Mouse (Mus musculus) left cerebral cortex, postnatal 36 days (tissue): Measurements from ENCODE around the gene Gpbp1. TPM values are rescaled to one million over a fixed set of nuclear protein-coding genes. Genes with fewer than 3 reads are reported as not detected.
A peak's percentile ranks its signal among the peaks of the same experiment; 100 is the strongest.

Source experiments
- DNase-seq, 2 experiments: peaks; one replicate each; pipeline ENCODE4 v3.0.0; 2021 to 2022; ENCODE audit warnings: low spot score in 2 of 2, mixed read lengths in 1 of 2
- intact Hi-C: fragments of 180-260 bp; cut with DNase I; formaldehyde crosslinking; loops from one replicate; pipeline ENCODE4 v1.15.1; 2025
- total RNA-seq, 2 experiments: library from RNA; stranded (reverse); gene quantifications; 2 replicates each; pipeline ENCODE4 v1.2.3; 2021

Gene Gpbp1
- total RNA-seq, 2 experiments from 2014 or later = 75.5 to 89.7 TPM

DNA sequence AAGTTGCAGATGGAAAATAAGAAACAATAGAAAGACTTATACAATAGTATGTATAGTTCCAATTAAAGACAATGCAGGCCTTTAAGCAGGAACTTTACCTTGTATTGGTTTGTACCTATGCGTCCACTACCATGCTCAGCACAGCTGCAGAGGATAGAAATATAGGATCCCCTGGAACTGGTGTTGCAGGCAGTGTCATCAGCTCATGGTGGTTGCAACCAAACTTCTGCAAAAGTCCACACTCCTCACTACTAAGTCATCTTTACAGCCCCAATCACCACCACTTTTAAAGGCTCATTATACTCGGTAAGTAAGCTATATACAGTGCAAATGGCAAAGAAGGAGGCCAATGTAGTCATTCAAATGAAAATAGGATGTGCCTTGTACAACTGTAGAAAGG, 12.2 kb downstream of the Gpbp1 start:
- no peak for DNase-seq
- intact Hi-C loops = no loop called here

DNA sequence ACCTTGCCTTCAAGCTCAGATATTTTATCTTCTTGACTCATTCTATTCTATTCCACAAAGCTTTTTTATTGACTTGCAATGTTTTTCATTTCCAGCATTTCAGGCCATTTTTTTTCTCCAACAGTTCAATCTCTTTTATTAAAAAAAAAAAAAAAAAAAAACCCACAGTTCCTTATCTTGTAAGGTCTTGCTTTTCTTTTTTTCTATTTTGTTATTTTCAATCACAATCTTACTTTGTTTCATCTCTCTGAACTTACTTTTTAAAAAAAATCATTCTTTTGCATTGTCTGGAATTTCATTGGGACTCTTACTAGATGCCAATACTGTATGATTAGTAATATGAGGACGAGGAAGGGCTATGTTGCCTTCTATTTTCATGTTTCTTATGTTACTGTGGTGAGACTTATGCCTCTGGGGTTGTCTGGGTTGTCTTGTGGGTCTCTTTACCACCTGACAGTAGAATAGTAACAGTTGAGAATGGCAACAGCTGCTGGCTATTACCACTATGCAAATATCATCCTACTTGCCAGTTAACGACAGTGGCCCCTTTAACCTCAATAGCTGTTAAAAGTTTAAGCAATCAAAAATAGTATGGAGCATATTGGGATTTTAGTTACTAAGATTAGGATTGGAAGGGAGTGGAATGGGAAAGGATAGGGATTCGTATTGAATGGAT, 19.2 kb downstream of the Gpbp1 start:
- intact Hi-C loops = no loop called here
- DNase-seq = no peak

DNA sequence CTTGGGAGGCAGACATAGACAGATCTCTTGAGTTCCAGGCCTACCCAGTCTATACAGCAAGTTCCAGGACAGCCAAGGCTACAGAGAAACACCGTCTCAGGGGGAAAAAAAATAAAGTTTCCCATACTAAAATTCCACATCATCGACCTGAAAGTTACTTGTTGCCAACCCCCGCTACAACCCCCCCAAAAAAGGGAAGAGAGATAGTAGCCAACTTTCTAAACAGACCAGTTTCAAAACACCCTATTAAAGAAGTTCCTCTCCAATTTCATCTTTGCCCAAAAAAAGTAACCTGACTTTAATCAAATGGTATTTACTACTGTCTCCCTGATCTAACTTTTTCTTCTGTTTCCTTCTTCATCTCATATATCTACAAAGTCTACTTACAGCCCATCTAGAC, 22.6 kb downstream of the Gpbp1 start:
- DNase-seq = no peak
- intact Hi-C loops = loop anchor here (5.0 kb wide), 1 partner anchor 260 kb away; no protein-coding TSS in a partner anchor

DNA sequence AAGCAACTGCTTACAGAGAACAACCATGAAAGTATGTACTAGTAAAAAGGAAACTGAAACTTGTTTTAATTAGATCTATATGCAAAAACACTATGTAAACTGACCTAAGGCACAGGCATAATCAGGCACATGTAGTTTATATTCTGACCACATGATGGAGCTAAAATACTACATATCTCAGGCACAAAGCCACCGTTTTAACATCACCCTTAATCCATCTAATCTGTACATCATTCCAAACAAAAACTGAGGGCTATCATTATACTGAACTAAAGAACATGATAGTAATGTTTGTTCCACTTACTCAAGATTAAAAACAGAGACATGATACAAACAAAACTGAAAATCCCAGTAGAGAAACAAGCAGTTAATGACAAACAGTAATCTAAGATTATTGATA, 28.5 kb downstream of the Gpbp1 start:
- DNase-seq = no peak
- intact Hi-C loops = loop anchor here (5.0 kb wide), 1 partner anchor 281 kb away; no protein-coding TSS in a partner anchor

DNA sequence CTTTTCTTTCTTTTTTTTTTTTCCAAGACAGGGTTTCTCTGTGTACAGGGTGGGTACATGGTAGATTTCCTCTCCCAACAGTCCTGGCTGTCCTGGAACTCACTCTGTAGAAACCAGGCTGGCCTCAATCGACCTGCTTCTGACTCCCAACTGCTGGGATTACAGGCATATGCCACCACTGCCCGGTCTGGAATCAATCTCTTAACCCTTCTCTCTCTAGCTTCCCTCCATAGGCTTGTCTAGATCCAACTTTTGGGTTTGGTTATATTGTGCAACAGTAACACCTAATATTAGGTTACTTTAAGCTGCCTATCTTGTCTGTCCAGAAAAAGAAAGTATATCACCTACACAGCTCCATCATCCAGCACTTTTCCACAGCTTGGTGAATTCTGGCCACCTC, 33.1 kb downstream of the Gpbp1 start:
- intact Hi-C loops = no loop called here
- no peak for DNase-seq

DNA sequence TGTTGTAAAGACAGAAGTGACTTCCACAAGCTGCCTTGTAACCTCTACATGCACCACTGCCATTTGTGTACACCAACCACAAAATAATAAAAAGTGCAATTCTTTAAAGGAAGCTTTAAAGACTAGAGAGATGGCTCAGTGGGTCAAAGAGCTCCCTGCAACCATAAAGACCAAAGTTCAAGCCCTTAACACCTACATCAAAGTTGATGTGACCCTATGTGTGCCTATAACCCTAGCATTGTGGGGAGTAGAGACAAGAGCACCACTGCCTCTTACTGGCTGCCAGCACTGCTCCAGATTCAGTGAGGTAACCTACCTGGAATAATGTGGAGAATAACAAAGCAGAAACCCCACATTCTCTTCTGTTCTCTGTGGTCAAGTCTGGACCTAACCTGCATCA, 45.6 kb downstream of the Gpbp1 start:
- intact Hi-C loops = no loop called here
- no peak for DNase-seq

DNA sequence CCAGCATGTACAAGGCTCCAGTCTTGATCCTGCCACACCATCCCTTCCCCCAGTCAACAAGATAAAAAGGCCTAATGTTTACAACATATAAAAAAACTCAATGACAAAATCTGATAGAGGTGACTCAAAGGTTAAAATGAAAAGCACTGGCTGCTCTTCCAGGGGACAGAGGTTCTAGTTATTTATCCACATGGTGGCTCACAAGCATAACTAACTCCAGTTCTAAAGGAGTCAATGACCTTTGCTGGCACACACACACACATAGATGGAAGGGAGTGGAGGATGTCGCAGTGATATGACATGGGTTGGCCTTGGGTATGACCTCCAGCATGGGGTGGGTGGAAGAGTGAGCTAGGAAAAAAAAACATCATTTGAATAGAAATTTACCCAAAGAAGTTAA, 58.7 kb downstream of the Gpbp1 start:
- no peak for DNase-seq
- intact Hi-C loops = no loop called here

DNA sequence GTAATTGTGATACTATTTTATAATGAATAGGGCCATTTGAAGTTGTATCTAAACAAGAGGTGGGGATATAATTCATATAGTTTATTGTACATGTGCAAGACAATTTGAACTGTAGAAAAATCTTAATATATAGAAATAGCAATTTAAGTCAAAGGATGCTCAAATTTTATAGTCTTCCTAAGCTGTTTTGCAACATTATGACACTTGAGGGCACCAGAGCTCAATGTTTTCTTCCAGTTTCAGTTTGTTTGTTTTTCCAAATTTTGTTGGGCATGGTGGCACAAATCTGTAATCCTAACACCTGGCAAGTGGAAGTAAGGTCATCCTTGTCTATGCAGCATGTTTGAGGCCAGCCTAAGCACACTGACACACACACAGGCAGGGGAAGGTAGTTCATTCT, 68.6 kb downstream of the Gpbp1 start:
- DNase-seq = no peak
- intact Hi-C loops = no loop called here

DNA sequence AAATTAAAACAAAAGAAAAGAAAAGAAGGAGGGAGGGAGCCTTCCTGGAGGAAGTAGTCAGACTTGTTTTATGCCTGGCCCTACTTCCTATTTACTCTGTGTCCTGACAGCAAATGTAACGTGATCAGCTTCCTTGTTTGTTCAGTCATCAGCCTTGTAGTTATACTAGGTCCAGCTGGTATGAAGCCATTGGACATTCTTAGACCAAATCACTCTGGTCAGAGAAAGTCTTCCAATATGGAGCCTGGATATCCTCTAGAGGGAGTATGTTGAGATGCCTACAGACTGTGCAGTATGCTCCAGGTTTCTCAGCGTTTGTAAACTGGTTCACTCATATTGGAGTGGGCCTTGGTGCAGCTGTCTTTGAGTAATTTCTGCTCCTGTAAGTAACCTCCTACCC, 71.8 kb downstream of the Gpbp1 start:
- no peak for DNase-seq
- intact Hi-C loops = no loop called here

DNA sequence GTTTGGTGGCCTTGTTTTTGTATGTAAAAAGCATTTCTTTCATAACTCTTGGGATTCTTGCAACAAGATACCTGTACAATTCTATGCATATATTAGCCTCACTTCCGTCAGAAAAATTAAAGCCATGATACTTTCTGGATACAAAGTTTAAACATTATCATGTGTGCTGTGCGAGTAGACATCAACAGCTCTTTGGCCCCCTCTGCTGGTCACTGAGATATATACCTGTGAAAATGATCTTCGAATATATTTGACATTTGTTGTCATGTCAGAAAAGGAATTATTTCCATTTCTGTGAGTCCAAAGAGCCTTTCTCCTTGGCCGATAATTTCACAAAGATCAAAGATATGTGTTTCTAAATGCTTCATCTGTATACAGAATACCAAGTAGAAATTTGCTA, 76.8 kb downstream of the Gpbp1 start:
- intact Hi-C loops = loop anchor here (5.0 kb wide), 2 partner anchors 176 to 446 kb away; no protein-coding TSS in a partner anchor
- peak in 1 of 2 experiments; percentile 33 for DNase-seq

DNA sequence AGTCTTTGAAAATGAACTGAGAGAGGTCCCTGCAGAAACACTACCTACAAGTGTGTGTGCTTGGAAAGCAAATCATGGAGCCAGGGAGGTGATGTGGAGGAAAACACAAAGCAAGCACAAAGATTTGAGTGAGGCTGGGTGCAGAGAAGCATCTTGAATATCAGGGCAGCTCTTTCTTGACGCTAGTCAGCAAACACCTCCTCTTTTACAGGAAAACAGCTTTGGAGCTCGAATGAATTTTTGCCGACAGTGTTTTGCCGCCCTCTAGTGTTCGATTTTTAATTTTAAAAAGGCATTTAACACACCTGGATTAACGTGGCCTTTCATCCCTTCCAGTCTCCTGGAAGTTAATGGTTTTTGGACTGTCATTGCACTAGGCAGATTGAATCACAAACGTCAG, 79.1 kb downstream of the Gpbp1 start:
- DNase-seq = no peak
- intact Hi-C loops = loop anchor here (2.0 to 5.0 kb wide), 3 partner anchors 174 to 1028 kb away; no protein-coding TSS in a partner anchor

DNA sequence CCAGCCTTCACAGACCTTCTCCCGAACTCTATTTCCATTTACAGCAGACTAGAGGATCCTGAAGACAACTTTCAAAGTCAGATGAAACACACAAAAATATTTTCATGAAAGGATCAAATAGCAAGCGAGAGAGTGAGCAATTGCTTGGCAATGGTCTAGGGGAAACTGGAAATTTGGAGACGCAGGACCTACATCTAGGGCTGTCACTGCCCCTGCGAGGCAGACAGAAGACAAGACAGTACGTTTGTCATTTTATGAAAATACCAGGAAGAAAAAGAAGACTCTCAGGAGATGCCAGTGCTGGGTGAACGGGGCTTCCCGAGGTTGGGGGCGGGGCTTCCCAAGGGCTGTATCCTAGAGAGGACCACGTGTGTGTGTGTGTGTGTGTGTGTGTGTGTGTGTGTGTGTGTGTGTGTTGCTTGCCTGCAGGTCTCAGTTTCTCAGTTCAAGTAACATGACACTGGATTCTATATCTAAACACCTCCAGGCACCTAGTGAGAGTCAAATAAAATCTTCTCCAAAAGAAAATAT, 83.0 kb downstream of the Gpbp1 start:
- DNase-seq = no peak
- intact Hi-C loops = no loop called here

DNA sequence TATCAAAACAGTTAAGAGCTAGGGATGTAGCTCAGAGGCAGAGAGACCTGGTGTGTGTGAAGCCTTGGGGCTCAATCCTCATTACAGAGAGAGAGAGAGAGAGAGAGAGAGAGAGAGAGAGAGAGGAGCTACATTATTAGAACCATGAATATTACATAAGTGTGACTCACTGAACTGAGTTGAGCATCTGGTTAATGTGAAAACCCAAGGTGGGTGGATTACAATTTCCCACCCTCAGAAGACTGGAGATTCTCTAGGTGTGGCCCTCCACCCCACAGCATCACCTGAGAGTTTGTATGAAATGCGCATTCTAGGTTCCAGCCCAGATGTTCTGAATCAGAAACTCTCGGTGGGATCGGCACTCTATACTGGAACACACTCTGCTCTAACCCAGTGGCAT, 84.0 kb downstream of the Gpbp1 start:
- no peak for DNase-seq
- intact Hi-C loops = no loop called here

DNA sequence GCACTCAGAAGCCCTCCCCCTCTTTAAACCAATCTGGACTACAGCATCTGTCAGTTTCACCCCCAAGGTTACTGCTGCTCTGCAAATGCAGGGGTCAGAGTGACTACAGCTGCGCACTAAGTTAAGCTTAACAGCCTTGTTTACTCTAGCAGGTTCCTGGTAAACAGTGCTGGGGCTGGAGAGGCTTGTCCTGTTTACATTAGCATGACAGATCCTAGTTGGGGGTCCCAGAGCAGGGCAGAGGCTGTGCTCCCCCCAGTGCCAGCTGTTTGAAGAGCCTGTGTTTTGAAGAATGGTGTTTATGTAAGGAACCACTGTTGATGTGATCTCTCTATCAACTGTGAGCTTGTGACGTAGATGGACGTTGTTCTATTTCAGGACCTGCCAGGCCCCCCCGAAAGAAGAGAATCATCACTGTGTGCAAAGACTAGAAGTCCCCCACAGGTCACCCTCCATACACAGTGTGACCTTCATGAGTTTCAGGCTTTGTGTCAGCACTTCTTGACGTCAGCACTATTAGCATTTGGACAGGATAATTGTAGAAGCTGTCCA, 92.2 kb downstream of the Gpbp1 start:
- intact Hi-C loops = loop anchor here (5.0 kb wide), 2 partner anchors 85 to 135 kb away; no protein-coding TSS in a partner anchor
- no peak for DNase-seq

DNA sequence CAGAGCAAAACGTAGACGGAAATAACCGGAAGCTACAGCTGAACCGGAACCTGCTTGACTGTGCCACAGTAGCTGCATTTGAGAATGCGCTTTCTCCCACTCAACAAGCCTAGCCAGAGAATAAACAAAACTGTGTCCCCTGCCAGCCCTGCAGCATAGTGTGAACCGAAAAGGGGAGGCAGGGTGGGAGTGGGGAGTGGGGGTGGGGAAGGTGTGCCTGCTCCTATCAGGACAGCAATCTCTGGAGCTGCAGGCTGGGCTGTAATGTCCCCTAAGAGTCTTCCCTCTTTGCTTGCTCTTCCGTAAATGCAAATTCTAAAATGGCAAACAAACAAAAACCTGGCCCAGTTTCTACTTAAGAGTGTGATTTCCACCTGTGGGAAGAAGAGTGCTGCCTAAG, 92.8 kb downstream of the Gpbp1 start:
- no peak for DNase-seq
- intact Hi-C loops = loop anchor here (5.0 kb wide), 2 partner anchors 85 to 135 kb away; no protein-coding TSS in a partner anchor

DNA sequence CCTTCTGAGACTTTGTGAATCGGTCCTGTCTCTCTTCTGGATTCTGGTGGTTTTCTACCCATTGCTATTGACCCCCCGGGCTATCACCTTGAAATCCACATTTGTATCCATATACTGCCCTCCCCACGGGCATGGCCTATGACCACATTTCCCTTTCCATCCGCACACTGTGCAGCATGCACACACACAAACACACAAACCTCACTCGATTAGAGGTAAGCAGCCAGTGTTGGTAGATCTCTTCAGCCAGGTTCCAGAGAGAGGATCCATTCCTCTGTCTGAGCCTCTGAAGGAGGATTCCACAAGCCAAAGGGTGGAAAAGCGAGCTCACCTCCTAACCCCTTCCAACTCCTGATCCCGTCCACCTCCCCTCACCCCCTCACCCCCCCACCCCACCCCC, 94.4 kb downstream of the Gpbp1 start:
- intact Hi-C loops = loop anchor here (1.0 to 5.0 kb wide), 3 partner anchors 39 to 133 kb away; no protein-coding TSS in a partner anchor
- no peak for DNase-seq

DNA sequence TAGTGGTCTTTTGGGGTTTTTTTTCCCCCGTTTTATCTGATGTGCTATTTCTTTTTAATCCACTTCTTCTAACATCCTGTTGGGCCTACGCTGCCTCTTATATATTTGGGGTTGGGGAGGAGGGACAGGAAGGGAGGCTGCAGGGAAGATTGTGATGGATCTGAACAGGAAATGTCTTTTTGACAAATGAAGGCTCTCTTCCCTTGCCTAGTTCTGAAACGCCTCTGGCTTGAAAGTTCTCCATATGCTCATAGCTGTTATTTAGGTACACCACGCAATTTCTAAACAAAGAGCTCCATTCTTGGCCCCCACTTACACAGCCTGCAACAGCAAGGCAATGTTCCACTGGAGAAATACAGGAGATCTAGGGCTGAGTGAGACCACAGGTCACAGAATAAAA, 95.0 kb downstream of the Gpbp1 start:
- peak in 1 of 2 experiments; percentile 42 for DNase-seq
- intact Hi-C loops = loop anchor here (1.0 to 5.0 kb wide), 3 partner anchors 39 to 133 kb away; no protein-coding TSS in a partner anchor

DNA sequence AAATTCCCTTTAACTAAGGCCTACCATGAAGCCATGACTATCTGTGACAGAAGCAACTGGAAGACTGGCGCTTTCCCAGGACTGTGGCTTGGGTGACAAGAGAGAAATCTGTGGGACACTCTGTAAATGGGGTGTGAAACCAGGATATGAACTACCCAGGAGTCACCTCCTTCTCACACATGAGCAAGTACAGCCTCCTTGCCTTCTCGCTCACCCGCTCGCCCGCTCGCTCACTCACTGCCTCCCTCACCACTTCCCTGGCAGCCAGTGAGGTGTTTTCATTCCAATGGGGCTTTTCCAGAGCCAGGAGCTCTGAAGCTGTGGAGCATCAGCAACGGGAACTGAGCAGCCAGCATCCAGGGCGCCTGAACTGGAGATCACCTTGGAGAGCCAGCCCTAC, 95.6 kb downstream of the Gpbp1 start:
- intact Hi-C loops = no loop called here
- peak; percentile 78 to 80 for DNase-seq

DNA sequence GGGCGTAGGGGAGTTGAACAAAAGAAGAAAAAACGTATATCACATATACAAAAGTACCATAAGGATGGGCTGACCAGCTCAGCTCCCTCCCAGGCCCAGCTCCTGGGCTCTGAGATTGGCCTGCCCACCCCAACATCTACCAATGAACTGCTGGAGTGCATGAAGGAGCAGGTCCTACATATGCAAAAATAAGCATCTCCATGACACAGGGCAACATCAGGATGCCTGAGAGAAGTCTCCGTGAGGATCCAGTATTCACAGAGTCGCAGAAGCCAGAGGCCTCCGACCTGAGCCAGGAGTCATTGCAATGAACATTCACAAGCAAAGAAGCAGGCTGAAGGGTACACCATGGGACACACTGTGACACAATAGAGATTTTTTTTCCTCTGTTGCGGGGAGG, 96.5 kb downstream of the Gpbp1 start:
- DNase-seq = no peak
- intact Hi-C loops = no loop called here

DNA sequence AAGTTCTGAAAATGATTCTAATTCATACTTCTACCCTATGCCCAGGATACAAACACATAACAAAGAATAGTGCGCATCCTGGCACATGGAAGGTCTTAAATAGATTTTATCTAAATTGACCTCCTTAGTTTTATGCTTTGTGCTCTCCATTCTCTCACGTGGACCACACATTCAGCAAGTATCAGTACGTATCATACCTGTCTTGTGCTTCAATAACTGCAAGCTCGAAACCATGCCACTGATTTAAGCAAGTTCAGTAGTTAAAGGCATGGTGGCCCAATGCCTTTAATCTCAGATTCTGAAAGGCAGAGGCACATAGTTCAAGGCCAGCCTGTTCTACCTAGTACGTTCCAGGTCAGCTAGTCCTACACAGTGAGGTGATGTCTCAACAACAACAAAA, 98.5 kb downstream of the Gpbp1 start:
- intact Hi-C loops = no loop called here
- no peak for DNase-seq

DNA sequence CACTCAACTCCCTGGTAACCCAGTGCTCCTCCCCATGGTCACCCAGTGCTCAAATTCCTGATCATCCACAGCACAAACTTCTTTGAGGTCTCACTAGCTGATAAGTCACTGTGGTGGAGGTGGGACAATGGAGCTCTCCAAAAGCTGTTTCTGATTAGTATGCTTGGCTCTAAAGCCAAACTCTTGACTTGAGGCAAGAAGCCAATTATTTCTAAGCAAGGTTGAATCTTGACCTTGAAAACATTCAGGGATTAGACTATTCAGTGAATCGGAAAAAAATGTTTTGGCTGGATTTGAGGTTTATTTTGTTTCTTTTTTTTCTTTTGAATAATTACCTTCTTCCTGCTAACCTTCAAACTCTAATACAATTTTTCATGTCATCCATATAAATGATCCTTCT, 98.9 kb downstream of the Gpbp1 start:
- no peak for DNase-seq
- intact Hi-C loops = no loop called here
